Mouse (Mus musculus): ENCODE data around the gene Tspan9.

GRCm38 (mm10) chr6:127980381-127981045, 162.9 kb downstream of the Tspan9 start:
- TF ChIP-seq CTCF (IDR thresholded peaks at IDR 0.05; ENCODE audit: low read depth, low read length) (no peak), POLR2A (IDR thresholded peaks at IDR 0.05; ENCODE audit: extremely low read depth, insufficient read depth, low read length) (no peak)
